Mouse (Mus musculus) myocyte (in vitro differentiated cells): ENCODE results near the gene Usp9x.

Source experiments
- CEBPB ChIP-seq: IDR thresholded peaks from 2 replicates; pipeline ENCODE4 v1.6.1; 2011; ENCODE audit warnings: mild to moderate bottlenecking, moderate library complexity; ENCODE audit not compliant: poor library complexity, insufficient read depth, severe bottlenecking
- MYOD1 ChIP-seq, 3 experiments: IDR thresholded peaks; one replicate each; pipeline ENCODE4 v1.6.1; 2011; ENCODE audit warnings: control low read depth in 2 of 3, low read depth in 2 of 3, mild to moderate bottlenecking in 2 of 3, moderate library complexity in 1 of 3; ENCODE audit not compliant: insufficient read length in 2 of 3, control insufficient read depth in 1 of 3
- POLR2A ChIP-seq: IDR thresholded peaks from one replicate; pipeline ENCODE4 v1.6.1; 2011; ENCODE audit warnings: low read depth, mild to moderate bottlenecking, control low read depth, moderate library complexity; ENCODE audit not compliant: insufficient read length
- REST ChIP-seq: IDR thresholded peaks from one replicate; pipeline ENCODE4 v1.6.1; 2011; ENCODE audit warnings: mild to moderate bottlenecking, control low read depth, moderate library complexity; ENCODE audit not compliant: insufficient read depth, insufficient read length
- TCF12 ChIP-seq: IDR thresholded peaks from one replicate; pipeline ENCODE4 v1.6.1; 2011; ENCODE audit warnings: mild to moderate bottlenecking, control low read depth; ENCODE audit not compliant: poor library complexity, insufficient read depth, severe bottlenecking
- TCF3 ChIP-seq: IDR thresholded peaks from one replicate; pipeline ENCODE4 v1.6.1; 2011; ENCODE audit warnings: low read depth, control low read depth; ENCODE audit not compliant: insufficient read length

GRCm38 (mm10) chrX:13070206-13070572 lies 1.1 kb upstream of the Usp9x start:
- TF ChIP-seq POLR2A (no peak), REST (no peak), MYOD1 (IDR thresholded peaks at IDR 0.05; ENCODE audit: control insufficient read depth in 1 of 3, insufficient read length in 2 of 3, low read depth in 2 of 3) (no peak), CEBPB (no peak), TCF12 (no peak), TCF3 (no peak)
